Mouse (Mus musculus) liver, embryonic 12.5 days (tissue): ENCODE measurements around the gene Gm13697. TPM values are rescaled to one million over a fixed set of nuclear protein-coding genes. Genes with fewer than 3 reads are reported as not detected.
A peak's percentile ranks its signal among the peaks of the same experiment; 100 is the strongest.
"Not testable (repeated sequence)": the region's sequence is repeated elsewhere in the genome, so short reads cannot be mapped to it uniquely, and the experiment has no call there.

Experiments used
- ATAC-seq: fragments of 200-750 bp; cut with Nextera tagmentation; 2 replicates; pipeline ENCODE4 v1.8.0; 2017; ENCODE audit warnings: moderate number of reproducible peaks, mild to moderate bottlenecking, moderate library complexity
- H3K27ac ChIP-seq: fragments of 300-500 bp; sonication (generic); 2 replicates; pipeline ENCODE4 v1.5.1; 2016; ENCODE audit warnings: mild to moderate bottlenecking
- H3K27me3 ChIP-seq: fragments of 300-500 bp; sonication (generic); replicated peaks from 2 replicates; pipeline ENCODE4 v1.6.1; 2016; ENCODE audit warnings: mild to moderate bottlenecking, moderate library complexity
- H3K36me3 ChIP-seq: fragments of 300-500 bp; sonication (generic); 2 replicates; pipeline ENCODE4 v1.6.1; 2016; ENCODE audit warnings: mild to moderate bottlenecking, moderate library complexity
- H3K4me1 ChIP-seq: fragments of 300-500 bp; sonication (generic); 2 replicates; pipeline ENCODE4 v1.6.1; 2016
- H3K4me2 ChIP-seq: fragments of 300-500 bp; sonication (generic); 2 replicates; pipeline ENCODE4 v1.6.1; 2016; ENCODE audit warnings: mild to moderate bottlenecking, moderate library complexity
- H3K4me3 ChIP-seq: fragments of 300-500 bp; sonication (generic); 2 replicates; pipeline ENCODE4 v1.5.1; 2016; ENCODE audit warnings: mild to moderate bottlenecking, moderate library complexity
- H3K9ac ChIP-seq: fragments of 300-500 bp; sonication (generic); 2 replicates; pipeline ENCODE4 v1.6.1; 2016; ENCODE audit warnings: mild to moderate bottlenecking, moderate library complexity
- H3K9me3 ChIP-seq: fragments of 300-500 bp; sonication (generic); replicated peaks from 2 replicates; pipeline ENCODE4 v1.6.1; 2016; ENCODE audit warnings: mild to moderate bottlenecking, moderate library complexity
- WGBS: fragments of 180-500 bp; shearing (Covaris S2); methylation state at CpG from one replicate; pipeline ENCODE4 v1.1.7; 2016; ENCODE audit not compliant: insufficient replicate concordance; 5-methylcytosine and 5-hydroxymethylcytosine counted together
- polyA plus RNA-seq: library from polyadenylated mRNA; unstranded; fragments of >200 nt; fragmentation: Nextera tagmentation; extraction: Ambion mirVana; gene quantifications from 2 replicates; pipeline ENCODE4 v1.2.1, GENCODE M21; 2016

Gene Gm13697
- polyA plus RNA-seq, result not detected in 2 replicates

DNA sequence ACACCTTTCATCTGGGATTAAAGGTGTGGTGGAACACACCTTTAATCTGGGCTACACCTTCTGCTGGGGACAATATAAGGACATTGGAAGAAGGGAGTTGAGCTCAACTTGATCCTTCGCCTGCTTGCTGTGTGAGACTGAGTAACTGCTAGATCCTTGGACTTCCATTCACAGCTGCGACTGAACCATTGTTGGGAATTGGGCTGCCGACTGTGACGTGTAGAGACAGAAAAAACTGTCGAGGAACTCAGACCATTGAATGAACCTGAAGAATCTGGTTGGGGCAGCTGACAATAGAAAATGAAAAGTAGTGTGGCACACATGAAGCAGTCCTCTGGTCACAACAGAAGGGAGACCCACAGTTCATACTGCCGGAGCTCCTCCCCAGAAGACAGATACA lies at the start of gene Gm13697:
TSS of gene Gm13697 (plus strand) at position 301 of the 400 bp plus-strand sequence.
- not testable (repeated sequence) for H3K4me1 ChIP-seq, ATAC-seq, H3K9me3 ChIP-seq, H3K27ac ChIP-seq, H3K4me2 ChIP-seq, H3K9ac ChIP-seq, H3K27me3 ChIP-seq, H3K4me3 ChIP-seq, H3K36me3 ChIP-seq
- WGBS, result no CpG with 5 or more reads among the region's 6 CpGs

DNA sequence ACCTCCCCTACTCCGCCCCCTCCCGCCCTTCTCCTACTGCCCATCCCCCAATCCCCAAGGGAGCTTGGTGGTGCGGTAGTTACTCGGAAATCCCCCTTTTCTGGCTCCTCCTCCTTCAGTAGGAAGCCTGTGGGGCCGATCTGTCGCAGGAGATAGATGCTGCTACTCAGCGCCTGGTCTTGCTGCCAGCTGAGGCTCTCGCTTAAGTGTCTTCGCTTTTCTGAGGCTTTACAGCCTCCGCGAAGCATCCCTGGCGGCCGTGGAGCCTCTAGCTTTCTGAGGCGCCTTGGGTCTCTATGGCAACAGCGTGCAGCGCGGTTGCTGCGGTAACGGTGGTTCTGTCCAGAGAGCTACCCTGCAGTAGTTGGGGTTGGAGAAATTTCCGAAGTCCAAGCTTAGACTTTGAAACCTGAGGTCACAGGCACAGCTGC lies 43.6 kb upstream of the Gm13697 start, which contains the start of gene Zswim2:
TSS of gene Zswim2 (minus strand) at position 298 of the 431 bp plus-strand sequence.
- H3K27me3 ChIP-seq, result 0 out of 2 replicates have a peak, but pooled peaks cover 4% of the 10 kb centered on the region
- peak within 1 kb of the TSS; percentile 15 for H3K4me3 ChIP-seq
- no peak within 1 kb of the TSS for H3K27ac ChIP-seq
- ATAC-seq, result peak; percentile 40
- peaks cover 5% of the 10 kb centered on the region; the same call in 1 of the 2 replicates for H3K4me1 ChIP-seq
- H3K4me2 ChIP-seq, result peak within 1 kb of the TSS; percentile 50
- WGBS, result under 1% methylated on average over 20 of the region's 20 CpGs
- no peaks in the 10 kb centered on the region for H3K9me3 ChIP-seq
- H3K36me3 ChIP-seq, result no peaks in the 10 kb centered on the region
- no peak within 1 kb of the TSS for H3K9ac ChIP-seq

DNA sequence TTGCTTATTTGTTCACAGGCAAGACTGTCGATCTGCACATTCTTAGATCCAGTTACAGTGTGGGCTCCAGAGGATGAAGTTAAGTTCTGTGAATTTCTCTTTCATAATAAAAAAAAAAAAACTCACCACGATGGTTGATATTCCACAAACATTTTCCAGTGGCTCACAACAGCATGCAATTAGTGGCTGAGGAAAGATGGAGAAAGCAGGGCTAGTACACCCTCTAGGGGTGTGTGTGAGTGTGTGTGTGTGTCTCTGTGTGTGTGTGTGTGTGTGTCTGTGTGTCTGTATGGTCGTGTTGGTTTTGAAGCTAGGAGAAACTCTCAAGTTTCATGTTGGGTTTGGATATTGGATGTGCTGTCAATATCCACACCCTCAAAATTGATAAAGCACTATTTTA lies 43.2 kb upstream of the Gm13697 start:
- ATAC-seq, result no peak
- Histone ChIP-seq H3K4me1 (peaks cover 5% of the 10 kb centered on the region; the same call in 1 of the 2 replicates), H3K4me2 (peak overlapping the region; percentile 50), H3K9ac (no peak overlapping the region), H3K9me3 (no peaks in the 10 kb centered on the region), H3K27me3 (0 out of 2 replicates have a peak, but pooled peaks cover 4% of the 10 kb centered on the region), H3K27ac (no peak overlapping the region), H3K36me3 (no peaks in the 10 kb centered on the region), H3K4me3 (no peak overlapping the region; the same call in 1 of the 2 replicates)
- WGBS, result 18% methylated on average over 3 of the region's 3 CpGs

DNA sequence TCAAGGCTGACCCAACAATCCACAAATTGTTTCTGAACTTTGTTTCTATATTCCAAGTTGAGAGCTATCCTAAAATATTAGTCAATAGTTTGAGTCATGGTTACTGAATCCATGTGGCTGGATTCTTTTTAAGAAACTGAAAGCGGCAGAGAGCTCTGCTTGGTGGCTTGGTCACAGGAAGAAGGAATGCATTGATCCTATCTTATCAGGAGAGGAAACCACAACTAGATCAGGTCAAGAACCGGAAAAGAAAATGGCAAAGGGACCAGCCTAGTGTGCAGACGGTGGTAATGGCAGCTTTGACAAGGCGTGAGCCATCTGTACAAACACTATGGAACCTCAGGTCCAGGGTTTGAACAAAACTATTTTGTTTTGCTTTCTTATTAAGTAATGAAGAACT lies 42.8 kb upstream of the Gm13697 start:
- ATAC-seq, result no peak
- no peak overlapping the region for H3K9ac ChIP-seq
- WGBS, result 13% methylated on average over 4 of the region's 4 CpGs
- H3K36me3 ChIP-seq, result no peaks in the 10 kb centered on the region
- peaks cover 5% of the 10 kb centered on the region; the same call in 1 of the 2 replicates for H3K4me1 ChIP-seq
- H3K9me3 ChIP-seq, result no peaks in the 10 kb centered on the region
- H3K4me2 ChIP-seq, result no peak overlapping the region
- no peak overlapping the region for H3K4me3 ChIP-seq
- H3K27me3 ChIP-seq, result 0 out of 2 replicates have a peak, but pooled peaks cover 4% of the 10 kb centered on the region
- no peak overlapping the region for H3K27ac ChIP-seq

GRCm38 (mm10) chr2:83955393-83955792 lies 29.1 kb upstream of the Gm13697 start, which contains the start of gene Gm13698:
Gene Gm13698, plus strand, starts transcription at chr2:83955693.
- ATAC-seq, result not testable (repeated sequence)

DNA sequence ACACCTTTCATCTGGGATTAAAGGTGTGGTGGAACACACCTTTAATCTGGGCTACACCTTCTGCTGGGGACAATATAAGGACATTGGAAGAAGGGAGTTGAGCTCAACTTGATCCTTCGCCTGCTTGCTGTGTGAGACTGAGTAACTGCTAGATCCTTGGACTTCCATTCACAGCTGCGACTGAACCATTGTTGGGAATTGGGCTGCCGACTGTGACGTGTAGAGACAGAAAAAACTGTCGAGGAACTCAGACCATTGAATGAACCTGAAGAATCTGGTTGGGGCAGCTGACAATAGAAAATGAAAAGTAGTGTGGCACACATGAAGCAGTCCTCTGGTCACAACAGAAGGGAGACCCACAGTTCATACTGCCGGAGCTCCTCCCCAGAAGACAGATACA lies 23.3 kb upstream of the Gm13697 start, which contains the start of gene Gm13693:
TSS of gene Gm13693 (plus strand) at position 301 of the 400 bp plus-strand sequence.
- not testable (repeated sequence) for H3K36me3 ChIP-seq, H3K9ac ChIP-seq, H3K4me2 ChIP-seq, H3K27ac ChIP-seq, ATAC-seq, H3K4me1 ChIP-seq, H3K4me3 ChIP-seq, H3K27me3 ChIP-seq, H3K9me3 ChIP-seq
- WGBS, result no CpG with 5 or more reads among the region's 6 CpGs

More at GRCm38 (mm10) chr2:83955393-83955792, 29.1 kb upstream of the Gm13697 start, which contains the start of gene Gm13698:
- H3K36me3 ChIP-seq, H3K4me2 ChIP-seq, H3K9me3 ChIP-seq, H3K27me3 ChIP-seq, H3K27ac ChIP-seq, H3K9ac ChIP-seq, H3K4me3 ChIP-seq, H3K4me1 ChIP-seq: not testable (repeated sequence)
- no CpG with 5 or more reads among the region's 6 CpGs for WGBS

GRCm38 (mm10) chr2:83967013-83967412 lies 17.5 kb upstream of the Gm13697 start, which contains the start of gene Gm13695:
Gene Gm13695, plus strand, starts transcription at chr2:83967313.
- not testable (repeated sequence) for H3K9ac ChIP-seq, H3K36me3 ChIP-seq, H3K9me3 ChIP-seq, H3K4me2 ChIP-seq, H3K27ac ChIP-seq, H3K27me3 ChIP-seq, H3K4me1 ChIP-seq, H3K4me3 ChIP-seq, ATAC-seq
- WGBS, result no CpG with 5 or more reads among the region's 6 CpGs

GRCm38 (mm10) chr2:83972823-83973222 lies 11.7 kb upstream of the Gm13697 start, which contains the start of gene Gm13696:
Gene Gm13696, plus strand, starts transcription at chr2:83973123.
- not testable (repeated sequence) for H3K27me3 ChIP-seq, H3K4me1 ChIP-seq, H3K4me2 ChIP-seq, H3K36me3 ChIP-seq, ATAC-seq, H3K4me3 ChIP-seq, H3K9ac ChIP-seq, H3K9me3 ChIP-seq, H3K27ac ChIP-seq
- WGBS, result no CpG with 5 or more reads among the region's 6 CpGs

GRCm38 (mm10) chr2:83978633-83979032 lies 5.9 kb upstream of the Gm13697 start, which contains the start of gene Gm13694:
Gene Gm13694, plus strand, starts transcription at chr2:83978933.
- ATAC-seq, H3K36me3 ChIP-seq, H3K27ac ChIP-seq, H3K4me3 ChIP-seq, H3K4me1 ChIP-seq, H3K27me3 ChIP-seq, H3K9ac ChIP-seq, H3K9me3 ChIP-seq, H3K4me2 ChIP-seq: not testable (repeated sequence)
- no CpG with 5 or more reads among the region's 6 CpGs for WGBS

DNA sequence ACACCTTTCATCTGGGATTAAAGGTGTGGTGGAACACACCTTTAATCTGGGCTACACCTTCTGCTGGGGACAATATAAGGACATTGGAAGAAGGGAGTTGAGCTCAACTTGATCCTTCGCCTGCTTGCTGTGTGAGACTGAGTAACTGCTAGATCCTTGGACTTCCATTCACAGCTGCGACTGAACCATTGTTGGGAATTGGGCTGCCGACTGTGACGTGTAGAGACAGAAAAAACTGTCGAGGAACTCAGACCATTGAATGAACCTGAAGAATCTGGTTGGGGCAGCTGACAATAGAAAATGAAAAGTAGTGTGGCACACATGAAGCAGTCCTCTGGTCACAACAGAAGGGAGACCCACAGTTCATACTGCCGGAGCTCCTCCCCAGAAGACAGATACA lies 5.7 kb downstream of the Gm13697 start, which contains the start of gene Gm13691:
TSS of gene Gm13691 (plus strand) at position 301 of the 400 bp plus-strand sequence.
- not testable (repeated sequence) for H3K4me2 ChIP-seq, ATAC-seq, H3K36me3 ChIP-seq, H3K4me1 ChIP-seq, H3K9me3 ChIP-seq, H3K27me3 ChIP-seq, H3K9ac ChIP-seq, H3K4me3 ChIP-seq, H3K27ac ChIP-seq
- no CpG with 5 or more reads among the region's 6 CpGs for WGBS

DNA sequence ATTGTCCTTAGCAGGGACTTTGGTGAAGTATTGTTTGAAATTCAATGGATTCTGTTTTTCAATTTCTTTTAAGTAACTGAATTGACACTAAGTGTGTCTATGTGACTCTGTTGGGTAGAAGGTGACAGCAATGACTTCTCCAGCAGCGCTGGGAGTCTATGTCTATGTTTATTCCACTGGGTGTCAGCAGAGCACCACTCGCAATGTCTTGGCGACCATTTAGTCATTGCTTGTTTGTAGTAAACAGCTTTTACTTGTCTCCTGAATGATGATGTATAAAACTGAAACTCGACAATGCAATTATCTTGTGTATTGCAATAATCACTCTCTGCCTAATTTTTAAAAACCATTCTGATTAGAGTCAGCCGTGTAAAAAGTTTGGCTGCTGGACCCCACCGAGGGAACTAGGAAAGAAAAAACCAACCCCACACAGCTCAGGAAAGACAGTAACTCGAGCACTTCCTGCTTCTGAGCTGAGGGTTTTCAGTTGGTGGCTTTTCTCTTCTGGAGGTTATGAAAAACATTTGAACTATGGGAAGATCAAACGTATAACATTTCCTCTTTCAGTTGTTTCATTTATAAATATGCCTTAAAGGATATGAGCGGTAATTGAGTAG lies 9.2 kb downstream of the Gm13697 start:
- WGBS, result 16% methylated on average over 8 of the region's 9 CpGs
- H3K36me3 ChIP-seq, H3K4me3 ChIP-seq, H3K27me3 ChIP-seq, H3K27ac ChIP-seq, H3K9me3 ChIP-seq, H3K4me1 ChIP-seq, H3K9ac ChIP-seq: not testable (repeated sequence)
- ATAC-seq, result peak; percentile 62; the same call in 1 of the 2 replicates
- H3K4me2 ChIP-seq, result peak overlapping the region; percentile 30

DNA sequence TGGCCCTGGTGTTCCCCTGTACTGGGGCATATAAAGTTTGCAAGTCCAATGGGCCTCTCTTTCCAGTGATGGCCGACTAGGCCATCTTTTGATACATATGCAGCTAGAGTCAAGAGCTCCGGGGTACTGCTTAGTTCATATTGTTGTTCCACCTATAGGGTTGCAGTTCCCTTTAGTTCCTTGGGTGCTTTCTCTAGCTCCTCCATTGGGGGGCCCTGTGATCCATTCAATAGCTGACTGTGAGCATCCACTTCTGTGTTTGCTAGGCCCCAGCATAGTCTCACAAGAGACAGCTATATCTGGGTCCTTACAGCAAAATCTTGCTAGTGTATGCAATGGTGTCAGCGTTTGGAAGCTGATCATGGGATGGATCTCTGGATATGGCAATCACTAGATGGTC lies 10.0 kb downstream of the Gm13697 start:
- H3K36me3 ChIP-seq, H3K27ac ChIP-seq, H3K9me3 ChIP-seq, ATAC-seq, H3K4me3 ChIP-seq, H3K27me3 ChIP-seq, H3K9ac ChIP-seq, H3K4me2 ChIP-seq, H3K4me1 ChIP-seq: not testable (repeated sequence)
- WGBS, result 33% methylated on average over 2 of the region's 3 CpGs
